Mouse (Mus musculus) frontal cortex, postnatal 25 days (tissue): ENCODE results near the gene Gpank1.

Experiments used
- DNase-seq, 2 experiments: peaks; one replicate each; pipeline ENCODE4 v3.0.0; 2022; ENCODE audit warnings: low spot score in 2 of 2

Gene Gpank1

DNA sequence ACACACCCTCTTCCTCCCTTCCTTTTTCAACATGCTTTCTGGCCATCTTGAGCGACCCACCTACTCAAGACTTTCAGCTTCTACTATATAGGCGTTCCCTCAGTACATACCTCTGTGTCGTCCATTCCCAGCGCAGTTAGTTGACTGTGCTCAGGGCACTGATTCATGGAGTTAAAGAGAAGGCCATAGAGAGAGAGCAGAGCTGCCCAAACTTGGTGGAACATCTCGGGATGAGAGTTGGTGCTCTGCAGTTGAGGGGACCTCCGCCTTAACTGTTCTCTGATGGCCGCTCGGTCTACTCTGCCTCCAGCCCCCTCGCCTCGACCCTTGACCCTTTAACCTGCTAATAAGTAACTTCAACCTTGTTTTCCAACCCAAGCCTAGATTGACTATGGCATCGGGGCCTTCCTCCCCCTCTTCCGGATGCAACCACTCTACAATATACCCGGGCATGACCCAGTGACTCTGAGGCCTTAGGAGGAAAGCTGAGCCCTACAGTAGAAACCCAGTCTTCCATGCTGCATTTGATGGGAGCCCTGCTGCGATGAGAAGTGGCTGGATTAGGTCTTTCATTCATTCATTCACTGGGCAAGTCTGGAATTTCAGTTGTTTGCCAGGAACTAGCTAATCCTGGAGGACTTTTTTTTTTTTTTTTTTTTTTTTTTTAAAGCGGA lies 10.4 kb downstream of the Gpank1 start, which contains the start of gene Apom:
Gene Apom (minus strand): TSS at position 551 of the 674 bp plus-strand sequence.
- DNase-seq = no peak

DNA sequence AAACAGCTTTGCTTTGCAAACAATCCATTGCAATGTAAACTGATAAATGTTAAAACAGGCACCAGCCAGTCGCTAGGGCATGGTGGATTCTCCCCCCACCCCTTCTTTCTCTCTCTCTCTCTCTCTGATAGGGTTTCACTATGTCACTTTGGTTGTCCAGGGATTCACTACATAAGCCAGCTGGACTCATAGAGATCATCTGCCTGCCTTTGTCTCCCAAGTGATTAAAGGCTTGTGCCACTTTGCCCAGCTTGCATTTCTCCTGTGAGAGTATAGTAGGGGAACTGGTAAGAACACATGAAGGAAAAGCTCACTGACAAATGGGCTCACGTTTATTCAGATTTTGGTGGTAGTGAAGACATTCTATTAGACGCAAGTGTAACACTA lies 10.9 kb downstream of the Gpank1 start:
- no peak for DNase-seq

DNA sequence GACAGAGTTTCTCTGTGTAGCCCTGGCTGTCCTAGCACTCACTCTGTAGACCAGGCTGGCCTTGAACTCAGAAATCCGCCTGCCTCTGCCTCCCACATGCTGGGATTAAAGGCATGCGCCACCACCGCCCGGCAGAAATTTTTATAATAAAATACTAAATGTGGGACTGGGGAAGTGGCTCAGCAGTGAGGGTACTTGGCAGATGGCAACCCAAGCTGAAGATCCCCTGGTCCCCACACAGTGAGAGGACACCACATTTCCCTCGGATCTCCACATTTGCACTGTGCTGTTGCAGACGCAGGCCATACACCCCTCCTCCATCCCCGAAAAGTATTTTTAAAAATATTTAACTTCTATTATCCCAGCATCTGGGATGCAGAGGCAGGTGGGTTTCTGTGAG lies 12.3 kb downstream of the Gpank1 start:
- DNase-seq = no peak

DNA sequence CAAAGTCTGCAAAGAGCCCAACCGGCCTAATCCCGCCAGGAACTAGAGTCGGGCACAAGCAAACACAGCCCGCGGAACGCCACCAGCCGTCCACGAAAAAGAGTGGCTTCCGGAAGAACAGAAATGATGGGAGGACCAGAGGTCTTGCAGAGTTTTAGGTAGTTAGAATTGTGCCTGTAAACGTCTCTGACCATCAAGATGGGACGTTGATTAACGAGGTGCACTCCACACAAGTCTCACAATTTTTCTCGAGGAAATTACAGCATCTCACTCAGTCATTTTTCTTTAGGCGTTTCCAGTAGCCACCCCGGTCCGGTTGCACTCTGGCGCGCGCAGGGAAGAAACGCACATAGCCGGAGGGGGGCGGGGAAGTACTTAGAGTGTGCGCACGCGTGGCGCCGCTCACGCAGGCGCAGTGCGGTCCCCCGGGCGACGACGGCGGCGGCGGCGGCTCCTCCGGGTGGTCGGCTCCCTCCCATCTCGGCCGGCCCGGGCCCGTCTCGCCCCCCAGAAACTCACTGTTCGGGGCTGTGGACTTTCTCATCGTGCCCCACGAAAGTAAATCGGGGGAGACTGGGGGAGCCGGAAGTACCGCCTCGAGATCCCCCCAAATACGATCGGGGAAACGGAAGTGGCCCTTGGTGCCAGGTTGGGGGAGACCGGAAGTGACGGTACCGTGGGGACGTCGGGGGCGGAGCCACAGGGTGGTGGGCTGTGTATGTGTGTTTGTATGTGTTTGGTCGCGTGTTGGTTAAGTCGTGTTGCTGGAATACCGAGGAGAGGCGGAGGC lies 13.7 kb downstream of the Gpank1 start, which contains the start of gene Bag6:
Gene Bag6 (plus strand): TSS at position 378 of the 790 bp plus-strand sequence.
- peak; percentile 92 to 93 for DNase-seq

DNA sequence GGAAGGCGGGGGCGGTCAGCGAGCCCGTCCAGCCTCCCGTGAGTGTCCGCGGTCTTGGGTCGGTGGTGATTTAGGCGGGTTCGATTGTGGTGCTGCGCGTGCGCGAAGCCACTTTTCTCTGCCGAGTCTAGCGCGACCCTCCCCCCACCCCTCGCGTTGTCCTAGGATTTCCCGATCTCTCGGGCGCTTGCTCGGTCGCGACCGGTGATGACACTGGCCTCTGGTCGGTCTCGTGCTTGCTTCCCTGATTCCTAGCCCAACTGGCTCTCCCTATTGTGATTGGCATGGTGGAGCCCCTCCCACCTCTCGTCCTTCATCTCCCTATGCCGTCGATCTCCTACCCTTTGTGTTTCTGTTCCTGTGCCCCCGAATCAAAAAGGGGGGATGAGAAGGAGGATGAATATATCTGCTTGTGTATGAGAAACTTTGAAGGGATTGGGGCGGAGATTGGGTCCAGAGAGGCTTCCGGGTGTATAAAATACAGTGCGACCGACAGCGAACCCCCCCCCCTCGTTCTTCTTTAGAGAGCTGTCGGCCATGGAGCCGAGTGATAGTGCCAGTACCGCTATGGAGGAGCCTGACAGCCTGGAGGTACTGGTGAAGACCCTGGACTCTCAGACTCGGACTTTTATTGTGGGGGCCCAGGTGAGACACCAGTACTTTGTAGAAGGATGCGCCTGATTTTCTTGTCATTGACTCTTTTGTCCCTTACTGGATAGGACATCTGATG lies 14.5 kb downstream of the Gpank1 start:
- DNase-seq = no peak

DNA sequence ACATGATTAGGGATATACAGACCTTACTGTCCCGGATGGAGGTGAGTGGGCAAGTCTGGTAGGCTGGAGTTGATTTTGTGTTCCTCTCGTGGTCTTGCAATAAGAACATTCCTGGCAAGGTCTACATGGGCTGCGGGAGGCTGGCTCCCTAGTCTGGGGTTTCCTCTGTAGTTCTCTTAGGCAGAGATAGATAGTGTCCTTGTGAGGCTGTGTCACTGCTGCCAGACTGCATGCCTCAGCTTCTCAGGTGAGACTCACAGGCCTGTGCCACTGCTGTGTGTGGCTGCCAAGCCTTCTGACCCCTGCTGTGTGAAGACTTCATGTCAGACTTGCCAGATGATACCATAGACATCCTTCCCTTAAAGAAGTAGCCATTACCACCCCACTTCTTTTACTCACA lies 18.0 kb downstream of the Gpank1 start:
- no peak for DNase-seq

DNA sequence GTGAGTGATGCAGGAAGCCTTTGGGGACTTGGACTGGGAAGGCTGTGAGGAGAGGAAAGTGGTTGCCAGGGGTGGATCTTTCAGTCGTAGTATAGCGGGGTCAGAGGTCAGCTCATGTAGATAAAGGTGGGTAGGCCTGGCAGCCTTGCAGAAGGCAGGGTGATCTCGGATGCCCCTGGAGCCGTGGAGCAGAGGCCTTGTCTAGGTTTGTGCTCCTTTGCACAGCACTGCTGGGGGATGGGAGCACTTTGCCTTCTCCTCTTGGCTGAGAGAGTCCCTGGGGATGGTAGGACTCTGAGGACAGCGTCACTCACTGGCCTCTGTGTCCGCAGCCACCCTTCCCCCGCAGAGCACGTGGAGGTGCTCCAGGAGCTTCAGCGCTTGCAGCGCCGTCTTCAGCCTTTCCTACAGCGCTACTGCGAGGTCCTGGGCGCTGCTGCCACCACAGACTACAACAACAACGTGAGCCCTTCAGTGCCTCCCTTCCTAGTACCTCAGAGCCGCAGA lies 19.3 kb downstream of the Gpank1 start:
- DNase-seq = no peak

DNA sequence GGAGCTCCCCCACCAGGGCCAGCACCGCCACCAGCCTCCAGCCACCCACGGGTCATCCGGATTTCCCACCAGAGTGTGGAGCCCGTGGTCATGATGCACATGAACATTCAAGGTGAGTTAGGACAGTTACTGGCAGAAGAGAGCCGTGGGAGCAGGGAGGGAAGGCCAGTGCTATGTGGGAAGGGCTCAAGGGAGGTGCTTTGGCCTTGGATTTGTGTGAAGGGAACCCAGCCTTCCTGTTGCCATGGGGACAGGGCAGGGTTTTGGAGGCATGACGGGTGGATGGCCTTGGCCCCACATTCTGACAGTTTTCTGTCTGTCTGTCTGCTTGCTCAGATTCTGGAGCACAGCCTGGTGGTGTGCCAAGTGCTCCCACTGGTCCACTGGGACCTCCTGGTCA lies 20.7 kb downstream of the Gpank1 start:
- DNase-seq = no peak

DNA sequence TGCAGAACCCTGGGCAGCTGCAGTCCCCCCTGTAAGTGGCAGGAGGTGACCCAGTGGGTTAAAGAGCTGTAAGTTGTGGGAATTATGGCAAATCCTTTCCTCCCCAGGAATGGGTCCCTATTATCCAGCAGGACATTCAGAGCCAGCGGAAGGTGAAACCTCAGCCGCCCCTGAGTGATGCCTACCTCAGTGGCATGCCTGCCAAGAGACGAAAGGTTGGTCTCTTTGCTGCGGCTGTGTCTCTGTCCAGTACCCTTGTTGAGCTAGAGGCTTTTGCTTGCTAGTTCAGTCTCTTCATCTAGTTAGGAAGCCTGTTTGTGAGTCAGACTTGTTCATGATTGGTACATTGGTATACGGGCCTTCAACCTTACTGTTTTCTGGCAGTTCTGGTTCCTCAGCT lies 24.9 kb downstream of the Gpank1 start:
- DNase-seq = no peak

DNA sequence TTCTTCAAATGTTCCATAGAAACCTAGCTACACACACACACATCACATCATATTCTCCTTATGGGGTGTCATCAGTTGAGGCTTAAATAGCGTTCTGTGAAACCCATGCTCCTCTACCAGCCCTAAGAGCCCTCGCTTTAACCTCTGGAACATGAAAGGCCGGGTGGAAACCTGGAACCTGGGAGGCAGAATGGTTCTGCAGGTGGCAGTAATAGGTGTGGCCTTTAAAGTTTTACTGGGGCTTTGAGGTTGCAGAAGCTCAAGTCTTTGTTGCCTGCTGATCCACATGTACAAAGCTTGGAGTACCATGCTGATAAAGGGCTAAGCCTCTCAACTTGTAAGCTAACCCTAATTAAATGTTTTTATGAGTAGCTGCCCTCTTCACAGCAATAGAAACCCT lies 26.1 kb downstream of the Gpank1 start:
- DNase-seq = no peak

DNA sequence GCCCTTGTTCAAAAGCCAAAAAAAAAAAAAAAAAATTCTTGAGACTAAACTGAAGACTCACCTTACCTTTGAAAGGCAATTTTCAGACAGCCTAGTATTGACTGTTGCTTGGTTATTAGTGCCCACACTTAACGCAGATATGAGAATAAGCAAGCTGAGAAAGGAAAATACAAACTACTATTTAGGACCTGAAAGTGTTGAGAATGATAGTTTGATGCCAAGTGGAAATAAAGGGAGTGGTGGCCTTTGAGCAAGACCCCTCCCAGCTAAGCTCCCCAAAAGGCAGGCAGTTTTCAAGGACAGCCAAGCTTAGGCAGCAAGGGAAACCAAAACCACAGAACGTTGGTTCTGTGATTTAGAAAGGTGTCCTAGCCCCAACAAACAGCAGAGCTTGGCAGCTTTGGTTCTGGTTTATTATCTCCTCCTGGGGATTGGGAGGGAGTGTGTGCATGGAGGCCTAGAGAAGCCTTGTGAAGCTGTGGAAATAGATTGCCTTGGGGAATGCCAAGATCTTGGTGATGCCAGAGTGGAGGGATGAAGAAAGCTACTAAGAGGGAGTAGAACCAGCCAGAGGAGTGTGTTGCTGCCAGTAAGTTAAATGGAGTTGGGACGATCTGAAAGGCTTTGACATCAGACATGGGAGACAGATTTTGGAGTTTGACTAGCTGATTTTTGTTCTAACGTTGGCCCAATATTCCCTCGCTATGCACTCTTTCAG lies 26.8 kb downstream of the Gpank1 start:
- no peak for DNase-seq

DNA sequence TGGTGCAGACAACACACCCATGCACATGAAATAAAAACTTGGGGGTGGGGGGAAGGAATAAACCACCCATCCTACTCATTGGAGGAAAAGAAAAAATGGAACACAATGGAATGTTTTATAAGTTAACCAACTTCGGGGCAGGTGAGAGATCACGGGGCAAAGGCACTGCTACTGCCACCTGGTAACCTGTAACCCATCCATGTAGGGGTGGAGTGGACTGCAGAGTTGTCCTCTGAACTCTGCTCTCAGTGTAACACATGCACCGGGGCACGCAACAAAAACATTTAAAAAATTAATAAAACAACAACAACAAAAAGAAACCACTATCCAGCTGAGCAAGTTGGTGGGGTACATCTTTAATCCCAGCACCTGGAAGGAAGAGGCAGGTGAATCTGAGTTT lies 30.9 kb downstream of the Gpank1 start:
- no peak for DNase-seq

DNA sequence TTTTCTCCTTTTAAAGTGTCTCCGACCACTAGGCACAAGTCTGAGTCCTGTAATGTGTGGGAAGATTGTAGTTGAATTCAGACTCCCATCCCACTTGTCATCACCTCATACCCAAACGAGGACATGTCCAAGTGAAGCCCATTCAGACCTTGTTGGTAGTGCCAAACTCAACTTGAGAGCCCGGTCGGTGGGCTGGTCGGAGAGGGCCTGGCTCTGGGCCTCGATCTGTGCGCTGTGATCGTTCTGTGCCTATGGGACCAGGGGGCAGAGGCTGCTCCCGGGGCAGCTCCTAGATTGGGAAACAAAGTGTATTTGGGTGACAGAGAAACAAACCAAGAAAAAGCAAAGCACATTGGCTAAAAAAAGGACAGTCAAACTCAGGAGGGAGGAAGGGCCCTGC lies 31.8 kb downstream of the Gpank1 start:
- no peak for DNase-seq

DNA sequence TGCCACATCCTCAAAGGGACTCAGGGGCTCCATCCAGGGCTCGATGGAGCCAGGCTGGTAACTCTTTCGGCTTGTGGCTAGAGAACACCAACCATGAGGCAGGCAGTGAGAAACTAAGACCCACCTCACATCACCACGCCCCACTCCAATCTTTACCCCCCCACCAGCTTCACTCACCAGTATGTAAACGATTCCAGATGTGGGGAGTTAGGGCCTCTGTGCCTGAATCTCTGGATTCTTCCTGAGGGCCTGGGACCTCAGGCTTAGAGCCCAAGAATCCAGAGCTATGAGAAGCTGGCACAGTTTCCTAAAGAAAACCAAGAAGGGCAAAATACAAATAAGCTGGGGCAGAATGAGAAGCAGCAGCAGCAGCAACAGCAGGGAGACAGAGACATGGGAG lies 32.7 kb downstream of the Gpank1 start:
- no peak for DNase-seq

DNA sequence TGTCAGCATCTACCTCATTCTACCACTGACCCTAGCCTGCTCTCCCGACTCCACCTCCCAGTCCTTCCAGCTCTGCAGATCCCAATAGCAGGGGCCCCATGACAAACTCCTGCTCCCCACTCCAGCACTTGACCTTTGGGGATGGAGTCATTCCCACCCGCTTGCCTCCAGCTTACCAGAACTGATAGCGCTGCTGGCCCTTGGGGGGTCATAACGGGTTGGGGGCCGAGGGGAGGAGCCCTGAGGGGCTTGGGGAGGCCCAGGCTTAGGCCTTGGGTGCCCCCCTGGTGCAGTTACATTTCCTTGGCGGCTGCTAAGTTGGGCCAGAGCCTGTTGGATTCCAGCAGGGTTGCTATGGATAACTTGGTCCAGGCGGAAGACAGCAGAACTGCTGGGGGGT lies 33.4 kb downstream of the Gpank1 start:
- no peak for DNase-seq

DNA sequence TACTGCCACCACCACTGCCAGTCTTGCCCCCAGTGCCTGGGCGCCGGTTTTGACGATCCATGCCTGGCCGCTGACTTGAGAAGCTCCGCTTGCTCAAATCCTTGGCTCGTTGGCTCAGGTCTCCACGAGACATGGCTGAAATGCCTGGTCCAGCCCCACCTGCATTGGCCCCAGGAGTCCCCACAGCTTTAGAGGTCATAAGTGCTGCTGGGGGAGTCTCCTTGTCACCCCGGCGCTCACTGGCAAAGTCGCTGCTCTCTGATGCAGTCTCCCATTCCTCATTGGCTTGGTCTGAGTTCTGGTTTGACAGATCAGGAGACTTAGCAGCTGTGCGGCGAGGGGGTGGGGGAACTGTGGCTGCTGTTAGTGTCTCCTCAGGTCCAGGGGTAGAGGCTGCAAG lies 34.2 kb downstream of the Gpank1 start:
- DNase-seq = no peak

DNA sequence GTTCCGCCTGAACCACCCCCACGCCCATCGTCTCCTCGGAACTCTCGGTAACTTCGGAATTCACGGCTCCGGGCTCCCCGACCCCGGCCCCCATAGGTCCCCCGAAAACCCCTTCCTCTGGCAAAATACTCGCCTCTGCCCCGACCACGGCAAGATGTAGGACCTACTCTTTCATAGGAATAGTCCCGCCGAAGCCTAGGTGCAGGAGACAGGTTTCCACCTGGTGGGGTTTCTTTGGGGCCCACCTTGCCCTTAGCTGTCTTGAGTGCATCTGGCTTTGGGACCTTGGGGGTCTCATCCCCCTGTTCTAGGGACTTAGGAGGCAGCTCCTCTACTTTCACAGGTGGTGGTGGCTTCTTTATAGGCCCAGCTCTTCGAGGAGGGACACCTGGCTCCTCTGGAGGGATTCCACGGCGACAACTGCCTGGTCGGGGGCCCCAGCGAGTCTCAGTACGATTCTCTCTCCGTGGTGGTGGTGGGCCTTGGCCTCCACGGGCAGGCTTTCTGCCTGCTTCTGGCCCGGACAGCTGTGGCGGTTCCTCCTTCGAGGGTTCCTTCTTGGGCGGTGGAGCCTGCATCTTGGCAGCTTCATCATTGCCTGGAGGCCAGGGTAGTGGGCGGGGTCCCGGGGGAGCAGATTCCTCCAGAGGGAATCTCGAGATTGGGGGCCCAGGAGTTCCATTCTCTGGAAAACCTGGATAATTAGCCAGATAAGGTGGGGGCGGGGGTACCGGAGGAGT lies 35.4 kb downstream of the Gpank1 start:
- no peak for DNase-seq

DNA sequence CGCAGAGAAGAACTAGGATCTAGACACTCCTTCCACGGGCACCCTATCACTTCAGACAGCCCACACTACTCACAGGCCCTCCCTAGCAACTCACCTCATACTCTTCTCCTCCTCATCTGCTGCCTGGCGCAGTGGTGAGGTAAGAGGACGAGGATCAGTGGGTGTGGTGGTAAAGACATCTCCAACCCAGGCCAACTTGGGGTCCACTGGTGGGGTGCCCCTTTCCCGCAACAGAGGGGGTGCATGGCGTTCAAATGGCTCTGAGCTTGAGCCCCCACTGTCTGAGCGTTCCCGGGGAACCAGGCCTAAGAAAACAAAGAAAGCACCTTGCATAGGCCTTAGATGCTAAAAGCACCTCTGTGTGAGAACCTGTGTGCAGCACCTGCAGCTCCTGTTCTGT lies 36.0 kb downstream of the Gpank1 start:
- no peak for DNase-seq

DNA sequence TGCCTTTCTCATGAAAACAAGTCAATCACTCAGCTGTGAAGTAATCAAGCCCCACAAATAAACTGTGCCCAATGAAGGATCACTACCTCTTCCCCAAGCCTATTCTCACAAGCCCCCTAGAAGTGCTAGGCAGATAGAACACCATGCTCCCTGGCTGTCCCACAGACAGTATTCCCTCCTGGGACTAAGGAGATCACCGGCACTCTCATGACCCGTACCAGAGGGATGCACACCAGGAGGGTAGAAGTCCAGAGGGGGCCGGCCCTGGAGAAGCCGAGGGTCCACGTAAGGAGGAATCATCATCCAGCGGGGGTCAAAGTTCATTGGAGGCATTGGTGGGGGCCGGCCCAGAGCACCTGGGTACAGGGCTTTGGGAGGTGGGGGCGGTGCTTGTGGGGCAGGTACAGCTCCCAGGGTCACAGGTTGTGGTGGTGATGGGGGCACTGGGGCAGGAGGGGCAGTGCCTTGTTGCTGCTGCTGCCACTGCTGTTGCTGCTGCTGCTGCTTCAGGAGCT lies 36.5 kb downstream of the Gpank1 start:
- no peak for DNase-seq

DNA sequence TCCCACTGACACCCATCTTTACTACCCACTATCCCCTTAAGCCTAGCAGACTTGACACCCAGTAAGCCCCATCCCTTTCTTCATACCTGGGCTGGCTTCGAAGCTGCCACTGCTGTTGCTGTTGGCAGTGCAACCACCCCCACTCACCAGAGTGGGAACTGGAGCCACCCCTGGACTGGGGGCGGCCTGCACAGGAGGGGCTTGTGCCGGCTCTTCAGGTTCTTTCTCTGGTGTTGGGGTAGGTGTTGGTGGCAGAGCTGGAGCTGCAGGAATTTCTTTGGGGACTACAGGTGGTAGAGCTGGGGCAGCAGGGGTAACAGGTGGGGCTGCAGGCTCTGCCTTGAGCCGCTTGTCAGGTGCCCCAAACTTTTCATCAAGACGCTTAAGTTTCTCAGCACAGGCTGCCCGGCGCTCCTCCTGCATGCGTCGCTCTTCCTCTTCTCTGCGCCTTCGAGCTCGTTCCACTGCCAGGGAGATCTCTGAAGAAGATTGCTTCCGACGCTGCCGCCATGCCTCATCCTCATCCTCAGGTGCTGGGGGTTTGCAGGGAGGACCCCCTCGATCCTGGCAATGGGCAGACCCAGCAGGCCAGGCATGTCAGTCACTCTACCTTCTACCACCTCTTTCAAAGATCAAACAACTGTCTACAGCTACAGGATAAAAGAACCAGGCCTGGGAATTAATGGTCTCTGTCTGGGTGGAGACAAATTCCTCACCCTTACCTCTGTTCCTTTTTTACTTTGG lies 37.8 kb downstream of the Gpank1 start:
- no peak for DNase-seq
